Mouse (Mus musculus): ENCODE data around the gene Lyz2. TPM values are rescaled to one million over a fixed set of nuclear protein-coding genes. Genes with fewer than 3 reads are reported as not detected.
A peak's percentile ranks its signal among the peaks of the same experiment; 100 is the strongest.
"Not testable (repeated sequence)": the region's sequence is repeated elsewhere in the genome, so short reads cannot be mapped to it uniquely, and the experiment has no call there.

The Lyz2 gene
- polyA plus RNA-seq, 1 experiment, result 1,158 TPM

GRCm38 (mm10) chr10:117288197-117289033 lies 6.3 kb upstream of the Lyz2 start:
- TF ChIP-seq POLR2A (IDR thresholded peaks at IDR 0.05; ENCODE audit: borderline replicate concordance, control insufficient read depth, low read depth, low read length) (no peak), CTCF (IDR thresholded peaks at IDR 0.05; ENCODE audit: control insufficient read depth, insufficient read depth, low read length) (no peak)
- peak overlapping the region; percentile 79 for H3K27ac ChIP-seq (ENCODE audit: control insufficient read depth, insufficient read depth, low read depth, low read length, poor library complexity)
- no peak overlapping the region for H3K4me3 ChIP-seq (replicated peaks; ENCODE audit: control insufficient read depth, low read depth, low read length)
- WGBS, result 69% methylated on average over 9 of the region's 9 CpGs
- no peaks in the 10 kb centered on the region; the same call in 1 of the 2 replicates for H3K4me1 ChIP-seq (ENCODE audit: control insufficient read depth, insufficient read depth, low read length)

DNA sequence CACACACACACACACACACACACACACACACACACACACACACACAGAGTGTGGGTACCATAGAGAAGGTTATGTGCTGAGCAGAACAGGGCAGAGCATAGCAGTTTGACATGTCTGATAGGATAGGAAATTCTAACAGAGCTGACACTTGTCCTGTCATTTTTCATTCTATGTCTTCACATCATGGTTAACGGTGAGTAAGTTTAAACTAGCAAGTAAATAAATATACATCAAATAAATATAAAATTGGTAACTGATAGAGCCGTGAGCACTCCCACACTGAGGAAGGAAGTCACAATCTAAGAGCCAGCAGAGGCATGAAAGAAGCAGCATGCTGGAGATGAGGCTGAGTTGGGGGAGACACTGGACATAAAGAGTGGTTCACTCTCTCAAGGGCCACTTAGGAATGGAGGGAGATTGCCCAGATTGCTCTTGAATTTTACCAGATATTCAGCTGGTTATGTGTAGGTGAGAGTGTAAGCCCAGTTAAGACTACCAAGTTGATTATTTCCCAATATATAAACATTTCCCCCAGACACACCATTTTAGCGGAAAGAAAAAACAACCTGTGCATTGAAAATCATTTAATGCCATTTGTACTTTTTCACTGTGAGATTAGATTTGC lies 5.2 kb upstream of the Lyz2 start:
- 58% methylated on average over 3 of the region's 3 CpGs for WGBS
- TF ChIP-seq CTCF (IDR thresholded peaks at IDR 0.05; ENCODE audit: control insufficient read depth, insufficient read depth, low read length) (no peak), POLR2A (IDR thresholded peaks at IDR 0.05; ENCODE audit: borderline replicate concordance, control insufficient read depth, low read depth, low read length) (no peak)
- no peaks in the 10 kb centered on the region; the same call in 1 of the 2 replicates for H3K4me1 ChIP-seq (ENCODE audit: control insufficient read depth, insufficient read depth, low read length)

DNA sequence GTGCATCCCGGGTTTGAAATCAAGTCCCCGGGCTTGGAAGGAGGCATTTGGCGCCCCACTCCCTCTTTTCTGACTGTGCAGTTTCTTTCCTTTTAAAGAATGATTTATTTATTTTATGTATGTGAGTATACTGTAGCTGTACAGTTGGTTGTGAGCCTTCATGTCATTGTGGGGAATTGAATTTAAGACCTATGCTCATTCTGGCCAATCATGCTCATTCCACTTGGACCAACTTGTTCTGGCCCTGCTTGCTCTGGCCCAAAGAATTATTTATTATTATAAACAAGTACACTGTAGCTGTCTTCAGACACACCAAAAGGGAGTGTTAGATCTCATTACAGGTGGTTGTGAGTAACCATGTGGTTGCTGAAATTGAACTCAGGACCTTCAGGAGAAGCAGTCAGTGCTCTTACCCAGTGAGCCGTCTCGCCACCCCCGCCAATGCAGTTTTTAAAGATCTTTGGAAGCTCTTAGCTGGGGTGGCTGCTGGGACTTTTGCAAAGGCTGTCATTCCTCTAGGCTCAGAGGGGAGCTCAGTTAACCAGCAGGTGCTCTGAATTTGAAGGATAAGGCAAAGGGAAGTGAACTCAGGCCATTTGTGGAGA lies 4.3 kb upstream of the Lyz2 start:
- no peak overlapping the region; the same call in 1 of the 2 replicates for H3K27ac ChIP-seq (ENCODE audit: control insufficient read depth, insufficient read depth, low read depth, low read length, poor library complexity)

More for the DNA sequence above, 5.2 kb upstream of the Lyz2 start:
- no peak overlapping the region for H3K4me3 ChIP-seq (replicated peaks; ENCODE audit: control insufficient read depth, low read depth, low read length)
- no peak overlapping the region for H3K27ac ChIP-seq (ENCODE audit: control insufficient read depth, insufficient read depth, low read depth, low read length, poor library complexity)

DNA sequence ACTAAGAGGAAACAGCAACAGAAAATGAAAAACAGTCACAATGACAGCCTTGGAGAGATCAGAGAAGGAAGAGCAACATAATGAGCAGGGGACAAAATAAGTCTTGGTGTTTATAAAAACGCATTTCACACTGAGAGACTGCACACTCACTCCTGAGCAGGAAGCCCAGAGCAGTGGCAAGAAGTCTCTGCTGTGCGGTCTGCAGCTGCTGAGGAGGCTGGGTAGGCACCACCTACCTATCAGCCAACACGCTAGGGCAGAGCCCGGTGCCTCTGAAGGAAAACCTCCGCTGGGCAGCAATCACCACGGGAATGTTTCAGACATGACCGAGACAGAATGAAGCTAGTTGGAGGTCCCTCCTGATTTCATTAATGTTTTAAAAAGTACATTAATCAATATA lies 3.5 kb upstream of the Lyz2 start:
- WGBS, result 6% methylated on average over 4 of the region's 7 CpGs
- H3K4me3 ChIP-seq (replicated peaks; ENCODE audit: control insufficient read depth, low read depth, low read length), result peak overlapping the region; percentile 32
- peak overlapping the region; percentile 61; the same call in 1 of the 2 replicates for H3K27ac ChIP-seq (ENCODE audit: control insufficient read depth, insufficient read depth, low read depth, low read length, poor library complexity)
- H3K4me1 ChIP-seq (ENCODE audit: control insufficient read depth, insufficient read depth, low read length), result not testable (repeated sequence)

More for the DNA sequence above, 4.3 kb upstream of the Lyz2 start:
- no peak for TF ChIP-seq POLR2A (IDR thresholded peaks at IDR 0.05; ENCODE audit: borderline replicate concordance, control insufficient read depth, low read depth, low read length)
- TF ChIP-seq CTCF (IDR thresholded peaks at IDR 0.05; ENCODE audit: control insufficient read depth, insufficient read depth, low read length), result no peak
- Histone ChIP-seq H3K4me3 (replicated peaks; ENCODE audit: control insufficient read depth, low read depth, low read length) (no peak overlapping the region), H3K4me1 (ENCODE audit: control insufficient read depth, insufficient read depth, low read length) (no peaks in the 10 kb centered on the region; the same call in 1 of the 2 replicates)
- WGBS, result 79% methylated on average over 6 of the region's 6 CpGs

- Histone ChIP-seq H3K27ac (ENCODE audit: control insufficient read depth, insufficient read depth, low read depth, low read length, poor library complexity) (peak overlapping the region; percentile 86), H3K4me1 (ENCODE audit: control insufficient read depth, insufficient read depth, low read length) (no peaks in the 10 kb centered on the region; the same call in 1 of the 2 replicates), H3K4me3 (replicated peaks; ENCODE audit: control insufficient read depth, low read depth, low read length) (peak overlapping the region; percentile 67)
- no peak for TF ChIP-seq CTCF (IDR thresholded peaks at IDR 0.05; ENCODE audit: control insufficient read depth, insufficient read depth, low read length)
- WGBS, result 55% methylated on average over 10 of the region's 10 CpGs
Measured at GRCm38 (mm10) chr10:117284578-117285520, 2.7 kb upstream of the Lyz2 start.

DNA sequence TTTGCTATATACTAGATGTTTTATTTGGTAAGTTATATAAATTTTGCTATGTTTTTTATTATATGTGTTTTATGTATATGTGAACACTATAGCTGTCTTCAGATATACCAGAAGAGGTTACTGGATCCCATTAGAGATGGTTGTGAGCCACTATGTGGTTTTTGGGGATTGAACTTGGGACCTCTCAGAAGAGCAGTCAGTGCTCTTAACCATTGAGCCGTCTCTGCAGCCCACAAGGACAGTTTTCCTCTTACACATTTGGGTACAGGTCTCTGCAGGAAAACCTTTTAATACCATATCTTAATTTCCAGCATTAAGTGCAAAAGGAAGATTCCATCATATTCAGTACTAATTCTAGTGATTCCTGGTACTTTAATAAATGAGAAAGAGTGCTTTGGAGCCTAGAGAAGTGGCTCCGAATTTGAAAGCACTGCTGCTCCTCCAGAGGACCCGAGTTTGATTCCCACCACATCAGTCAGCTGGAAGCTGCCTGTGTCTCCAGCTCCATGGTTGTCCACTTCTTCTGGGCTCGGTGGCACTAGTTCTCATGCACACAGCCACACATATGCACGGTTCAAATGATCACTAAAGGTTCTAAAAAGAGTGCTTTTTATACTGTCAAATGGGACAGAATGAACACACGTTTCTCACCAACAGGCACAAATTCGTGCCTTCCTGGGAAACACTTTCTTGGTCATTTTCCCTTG lies 1.9 kb upstream of the Lyz2 start:
- H3K4me3 ChIP-seq (replicated peaks; ENCODE audit: control insufficient read depth, low read depth, low read length), result no peak overlapping the region
- WGBS, result 68% methylated on average over 7 of the region's 7 CpGs
- peak overlapping the region; percentile 86 for H3K27ac ChIP-seq (ENCODE audit: control insufficient read depth, insufficient read depth, low read depth, low read length, poor library complexity)
- no peaks in the 10 kb centered on the region; the same call in 1 of the 2 replicates for H3K4me1 ChIP-seq (ENCODE audit: control insufficient read depth, insufficient read depth, low read length)
- no peak for TF ChIP-seq POLR2A (IDR thresholded peaks at IDR 0.05; ENCODE audit: borderline replicate concordance, control insufficient read depth, low read depth, low read length)
- TF ChIP-seq CTCF (IDR thresholded peaks at IDR 0.05; ENCODE audit: control insufficient read depth, insufficient read depth, low read length), result no peak

GRCm38 (mm10) chr10:117283196-117283595 lies 1.1 kb upstream of the Lyz2 start:
- not testable (repeated sequence) for H3K4me1 ChIP-seq (ENCODE audit: control insufficient read depth, insufficient read depth, low read length)
- H3K27ac ChIP-seq (ENCODE audit: control insufficient read depth, insufficient read depth, low read depth, low read length, poor library complexity), result peak overlapping the region; percentile 66; the same call in 1 of the 2 replicates
- 69% methylated on average over 4 of the region's 4 CpGs for WGBS
- H3K4me3 ChIP-seq (replicated peaks; ENCODE audit: control insufficient read depth, low read depth, low read length), result peak overlapping the region; percentile 19
